In genomic region chr17:71616319-71617032, GRCm38 (mm10) we compare ENCODE assay signal across 8 mouse cellular contexts. TPM values are rescaled to one million over a fixed set of nuclear protein-coding genes. Genes with fewer than 3 reads are reported as not detected.
DNase-seq lines count a peak whose midpoint lies in the region; ATAC-seq and TF ChIP-seq lines count a peak whose summit lies in the region.

No protein-coding gene starts in this region.

- WGBS in intestine, embryonic 15.5 days = under 1% methylated on average over 59 of the region's 73 CpGs
- 2% methylated on average over 42 of the region's 73 CpGs for WGBS in lung, postnatal 0 days

- no peaks in the 10 kb centered on the region for H3K27me3 ChIP-seq in intestine, embryonic 15.5 days (replicated peaks)
- no peaks in the 10 kb centered on the region for H3K27me3 ChIP-seq in lung, postnatal 0 days (replicated peaks; ENCODE audit: insufficient read depth, low read length)

- intact Hi-C loops in gastrocnemius, adult 2 months (cut with DNase I) = loop anchor here (5.0 kb wide), 1 partner anchor 64 kb away; the partner anchor contains the start of gene Spdya

- no peaks in the 10 kb centered on the region for H3K9me3 ChIP-seq in intestine, embryonic 15.5 days
- H3K9me3 ChIP-seq in lung, postnatal 0 days (ENCODE audit: low read length) = no peaks in the 10 kb centered on the region

- TF ChIP-seq CTCF in gastrocnemius, adult 2 months (IDR thresholded peaks at IDR 0.05) = no peak
- no peak for TF ChIP-seq CTCF in lung, postnatal 0 days (IDR thresholded peaks at IDR 0.05)

- peaks cover 11% of the 10 kb centered on the region for H3K4me1 ChIP-seq in intestine, embryonic 15.5 days (replicated peaks)
- H3K4me1 ChIP-seq in lung, postnatal 0 days (ENCODE audit: insufficient read depth, low read depth, low read length) = peaks cover 12% of the 10 kb centered on the region; the same call in 1 of the 2 replicates

- peak overlapping the region; percentile 100 for H3K4me3 ChIP-seq in gastrocnemius, adult 2 months
- peak overlapping the region; percentile 95 for H3K4me3 ChIP-seq in intestine, embryonic 15.5 days (replicated peaks)
- H3K4me3 ChIP-seq in lung, postnatal 0 days (ENCODE audit: low read depth, low read length) = peak overlapping the region; percentile 99

- H3K4me2 ChIP-seq in intestine, embryonic 15.5 days (replicated peaks) = peak overlapping the region; percentile 66
- peak overlapping the region; percentile 92 for H3K4me2 ChIP-seq in lung, postnatal 0 days (replicated peaks; ENCODE audit: low read depth, low read length)

- peak; percentile 27 for DNase-seq in cerebellum, adult 8-10 months
- no peak for DNase-seq in cerebellum, postnatal 4 days (ENCODE audit: low spot score in 2 of 2)
- peak; percentile 66 for DNase-seq in A20 (ENCODE audit: low read depth, low spot score)
- peak; percentile 8 for DNase-seq in brain, adult 2 months (ENCODE audit: low read depth, low spot score)
- DNase-seq in gastrocnemius, adult 2 months = no peak
- DNase-seq in lung, postnatal 0 days (ENCODE audit: low spot score) = peak; percentile 34
- DNase-seq in spleen, postnatal 4 days (ENCODE audit: low spot score in 2 of 2) = peak; percentile 24 to 70

- no peak for TF ChIP-seq EP300 in lung, postnatal 0 days (IDR thresholded peaks at IDR 0.05)

- peak; percentile 81 for ATAC-seq in intestine, embryonic 15.5 days
- ATAC-seq in lung, postnatal 0 days = peak; percentile 55

- H3K36me3 ChIP-seq in intestine, embryonic 15.5 days = no peaks in the 10 kb centered on the region
- no peaks in the 10 kb centered on the region for H3K36me3 ChIP-seq in lung, postnatal 0 days (ENCODE audit: insufficient read depth, low read length)

- peak overlapping the region; percentile 93 for H3K27ac ChIP-seq in gastrocnemius, adult 2 months
- peak overlapping the region; percentile 60 for H3K27ac ChIP-seq in intestine, embryonic 15.5 days
- H3K27ac ChIP-seq in lung, postnatal 0 days (ENCODE audit: low read length) = peak overlapping the region; percentile 78

- H3K9ac ChIP-seq in intestine, embryonic 15.5 days = peak overlapping the region; percentile 93
- H3K9ac ChIP-seq in lung, postnatal 0 days (replicated peaks; ENCODE audit: low read depth) = peak overlapping the region; percentile 85

RNA-seq across cellular contexts. Expression of gene Wdr43, which starts 0.8 kb away (rescaled TPM):
- 10 to 100 TPM; 28.1 to 30.4 TPM for total RNA-seq in gastrocnemius, adult 2 months (2021)
- 72.5 and 76.9 TPM in 2 replicates for polyA plus RNA-seq in intestine, embryonic 15.5 days (2015; fragmentation: Nextera tagmentation; extraction: Ambion mirVana)
- 20.6 and 22.3 TPM in 2 replicates for polyA plus RNA-seq in lung, postnatal 0 days (2015; fragmentation: Nextera tagmentation; extraction: Ambion mirVana)

RNA-seq across cellular contexts. Expression of gene Togaram2, which starts 56.6 kb away (rescaled TPM):
- 1 to 10 TPM; 2.1 to 4.5 TPM for total RNA-seq in gastrocnemius, adult 2 months (2021)
- polyA plus RNA-seq in intestine, embryonic 15.5 days (2015; fragmentation: Nextera tagmentation; extraction: Ambion mirVana) = 0.44 and 0.68 TPM in 2 replicates
- 6.3 and 9.1 TPM in 2 replicates for polyA plus RNA-seq in lung, postnatal 0 days (2015; fragmentation: Nextera tagmentation; extraction: Ambion mirVana)

Comparison
In these comparisons a context has a peak if more than half of its experiments do, and no peak if none do; other contexts are left out.
1. DNase-seq: peak in cerebellum, adult 8-10 months (single experiment), A20 (single experiment), brain, adult 2 months (single experiment), lung, postnatal 0 days (single experiment) and spleen, postnatal 4 days (2 of 2); none in cerebellum, postnatal 4 days (0 of 2) and gastrocnemius, adult 2 months (single experiment).
2. Peak in every context shown above with its lines, with median percentiles within 50 percentile points of each other: H3K27ac ChIP-seq and H3K4me3 ChIP-seq.